8 mouse cellular contexts compared by ENCODE assay signal in genomic region chr7:137438179-137438550, GRCm38 (mm10). TPM values are rescaled to one million over a fixed set of nuclear protein-coding genes. Genes with fewer than 3 reads are reported as not detected.
A peak's percentile ranks its signal among the peaks of the same experiment; 100 is the strongest.
DNase-seq lines count a peak whose midpoint lies in the region; ATAC-seq lines count a peak whose summit lies in the region.

No protein-coding gene starts in this region.

- peak overlapping the region; percentile 73 for H3K4me3 ChIP-seq in lung, embryonic 16.5 days (ENCODE audit: low read length)
- peak overlapping the region; percentile 97 for H3K4me3 ChIP-seq in midbrain, embryonic 13.5 days (replicated peaks)

- no peaks in the 10 kb centered on the region for H3K9me3 ChIP-seq in lung, embryonic 16.5 days (ENCODE audit: control insufficient read depth, low read length)
- no peaks in the 10 kb centered on the region for H3K9me3 ChIP-seq in midbrain, embryonic 13.5 days

- H3K4me1 ChIP-seq in lung, embryonic 16.5 days (replicated peaks; ENCODE audit: control insufficient read depth, insufficient read depth, low read length), result peaks cover 7% of the 10 kb centered on the region; the same call in 1 of the 2 replicates
- peaks cover 24% of the 10 kb centered on the region for H3K4me1 ChIP-seq in midbrain, embryonic 13.5 days (replicated peaks)

- H3K27me3 ChIP-seq in lung, embryonic 16.5 days (ENCODE audit: control insufficient read depth, insufficient read depth, low read depth, low read length), result no peaks in the 10 kb centered on the region
- H3K27me3 ChIP-seq in midbrain, embryonic 13.5 days, result no peaks in the 10 kb centered on the region

- H3K27ac ChIP-seq in lung, embryonic 16.5 days (ENCODE audit: low read length), result peak overlapping the region; percentile 81
- peak overlapping the region; percentile 91 for H3K27ac ChIP-seq in midbrain, embryonic 13.5 days

- H3K9ac ChIP-seq in lung, embryonic 16.5 days (ENCODE audit: low read length), result peak overlapping the region; percentile 86
- H3K9ac ChIP-seq in midbrain, embryonic 13.5 days (replicated peaks), result peak overlapping the region; percentile 96

- peak; percentile 17 for ATAC-seq in lung, embryonic 16.5 days (ENCODE audit: low read depth)
- ATAC-seq in midbrain, embryonic 13.5 days, result peak; percentile 73

- WGBS in lung, embryonic 16.5 days, result 6% methylated on average over 7 of the region's 7 CpGs
- WGBS in midbrain, embryonic 13.5 days, result 2% methylated on average over 7 of the region's 7 CpGs

- DNase-seq in lung, postnatal 25 days (ENCODE audit: low spot score), result no peak
- peak; percentile 22 for DNase-seq in c-Kit-positive CD71-positive TER-119-negative erythroid progenitor cells, embryonic 14.5 days (ENCODE audit: low read depth)
- peak; percentile 8 to 20 for DNase-seq in frontal cortex, postnatal 25 days (ENCODE audit: low spot score in 2 of 2)
- peak; percentile 37 to 47 for DNase-seq in layer of hippocampus, postnatal 25 days (ENCODE audit: extremely low spot score in 1 of 2, low spot score in 1 of 2)
- DNase-seq in thymus, postnatal 25 days, result peak; percentile 48
- DNase-seq in adrenal gland, adult 2 months, result no peak

- H3K36me3 ChIP-seq in lung, embryonic 16.5 days (ENCODE audit: control insufficient read depth, insufficient read depth, low read length), result no peaks in the 10 kb centered on the region
- H3K36me3 ChIP-seq in midbrain, embryonic 13.5 days, result no peaks in the 10 kb centered on the region

- peak overlapping the region; percentile 67 for H3K4me2 ChIP-seq in lung, embryonic 16.5 days (ENCODE audit: low read depth, low read length)
- peak overlapping the region; percentile 77 for H3K4me2 ChIP-seq in midbrain, embryonic 13.5 days (replicated peaks)

RNA-seq across cellular contexts. Expression of gene Glrx3, which starts 0.8 kb away (rescaled TPM):
- polyA plus RNA-seq in lung, embryonic 16.5 days (2015; fragmentation: Nextera tagmentation; extraction: Ambion mirVana), result 189 and 201 TPM in 2 replicates
- total RNA-seq in layer of hippocampus, postnatal 25 days (2021), result 100 to 1,000 TPM in 1 of 2 experiments, 10 to 100 TPM in 1; 94.4 to 111 TPM
- 277 TPM in 2 replicates for polyA plus RNA-seq in midbrain, embryonic 13.5 days (2015; fragmentation: Nextera tagmentation; extraction: Ambion mirVana)
- total RNA-seq in adrenal gland, adult 2 months (2021), result 100 to 1,000 TPM; 114 to 144 TPM
- 10.5 and 12.2 TPM in 2 replicates for polyA plus RNA-seq in adrenal gland, adult 2 months (2012; rRNA removed)

RNA-seq across cellular contexts. Expression of gene 9430038I01Rik, which starts 27.6 kb away (rescaled TPM):
- 19.9 and 20.5 TPM in 2 replicates for polyA plus RNA-seq in lung, embryonic 16.5 days (2015; fragmentation: Nextera tagmentation; extraction: Ambion mirVana)
- total RNA-seq in layer of hippocampus, postnatal 25 days (2021), result 1 to 10 TPM; 4.1 to 6.2 TPM
- polyA plus RNA-seq in midbrain, embryonic 13.5 days (2015; fragmentation: Nextera tagmentation; extraction: Ambion mirVana), result 11.9 and 14.7 TPM in 2 replicates
- total RNA-seq in adrenal gland, adult 2 months (2021), result 1 to 10 TPM; 9.3 to 9.7 TPM
- 6.1 and 8.9 TPM in 2 replicates for polyA plus RNA-seq in adrenal gland, adult 2 months (2012; rRNA removed)

Comparison
In these comparisons a context has a peak if more than half of its experiments do, and no peak if none do; other contexts are left out.
1. DNase-seq: peak in c-Kit-positive CD71-positive TER-119-negative erythroid progenitor cells, embryonic 14.5 days (single experiment), frontal cortex, postnatal 25 days (2 of 2), layer of hippocampus, postnatal 25 days (2 of 2) and thymus, postnatal 25 days (single experiment); none in lung, postnatal 25 days (single experiment) and adrenal gland, adult 2 months (single experiment).
2. RNA of gene Glrx3, which starts 0.8 kb away (polyA plus RNA-seq): 277 TPM in midbrain, embryonic 13.5 days and 189 to 201 TPM in lung, embryonic 16.5 days; 10.5 to 12.2 TPM in adrenal gland, adult 2 months; every median in the first group is over 10 times any median in the second.